Mouse (Mus musculus): ENCODE results near the gene Ddx11. TPM values are rescaled to one million over a fixed set of nuclear protein-coding genes. Genes with fewer than 3 reads are reported as not detected.
A peak's percentile ranks its signal among the peaks of the same experiment; 100 is the strongest.

Ddx11 gene
- polyA plus RNA-seq, 1 experiment from 2014 or later = 26.1 TPM

DNA sequence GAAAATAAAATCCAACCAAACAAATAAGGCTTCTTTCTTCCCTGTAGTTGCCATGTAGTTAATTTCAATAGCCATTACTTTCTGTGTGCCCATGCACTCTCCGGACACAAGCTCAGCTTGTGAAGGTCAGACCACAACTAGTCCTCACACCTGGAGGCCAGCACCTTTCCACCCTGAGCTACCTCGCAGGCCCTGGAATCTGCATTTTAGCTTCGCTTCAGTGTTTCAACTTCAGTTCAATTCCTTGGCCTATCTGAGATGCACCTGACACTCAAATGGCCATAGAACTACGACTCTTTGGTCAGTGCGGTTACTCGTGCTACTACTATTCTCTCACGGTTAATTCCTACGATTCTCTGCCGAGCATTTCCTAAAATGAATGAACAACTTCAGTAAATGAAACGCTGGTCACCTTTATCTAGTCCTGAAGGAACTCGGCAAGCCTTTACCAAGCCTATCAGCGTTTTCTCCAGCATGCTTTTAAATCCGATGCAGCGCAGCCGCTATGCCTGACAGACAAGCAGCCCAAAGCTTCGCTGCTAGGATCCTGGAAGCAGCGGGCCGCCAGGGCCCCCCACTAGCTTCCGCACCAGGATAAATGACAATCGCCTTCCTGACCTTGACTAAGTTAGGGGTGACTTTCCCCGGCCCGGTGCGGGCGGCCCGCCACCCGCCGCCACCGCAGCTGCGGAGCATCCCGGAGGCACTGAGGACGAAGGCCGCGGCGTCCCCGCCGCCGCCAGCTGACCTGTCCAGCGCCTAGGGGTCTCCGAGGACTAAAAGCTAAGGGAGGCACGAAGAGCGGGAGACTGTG lies 22.5 kb upstream of the Ddx11 start:
- Histone ChIP-seq H3K4me3 (replicated peaks) (peak overlapping the region; percentile 75), H3K9me3 (replicated peaks) (no peaks in the 10 kb centered on the region), H3K9ac (peak overlapping the region; percentile 78), H3K27ac (peak overlapping the region; percentile 97), H3K36me3 (0 out of 2 replicates have a peak, but pooled peaks cover 3% of the 10 kb centered on the region), H3K27me3 (no peaks in the 10 kb centered on the region), H3K4me2 (peak overlapping the region; percentile 76), H3K4me1 (peaks cover 22% of the 10 kb centered on the region)
- WGBS = under 1% methylated on average over 41 of the region's 41 CpGs
- ATAC-seq (replicated peaks; ENCODE audit: low FRiP score) = no peak

DNA sequence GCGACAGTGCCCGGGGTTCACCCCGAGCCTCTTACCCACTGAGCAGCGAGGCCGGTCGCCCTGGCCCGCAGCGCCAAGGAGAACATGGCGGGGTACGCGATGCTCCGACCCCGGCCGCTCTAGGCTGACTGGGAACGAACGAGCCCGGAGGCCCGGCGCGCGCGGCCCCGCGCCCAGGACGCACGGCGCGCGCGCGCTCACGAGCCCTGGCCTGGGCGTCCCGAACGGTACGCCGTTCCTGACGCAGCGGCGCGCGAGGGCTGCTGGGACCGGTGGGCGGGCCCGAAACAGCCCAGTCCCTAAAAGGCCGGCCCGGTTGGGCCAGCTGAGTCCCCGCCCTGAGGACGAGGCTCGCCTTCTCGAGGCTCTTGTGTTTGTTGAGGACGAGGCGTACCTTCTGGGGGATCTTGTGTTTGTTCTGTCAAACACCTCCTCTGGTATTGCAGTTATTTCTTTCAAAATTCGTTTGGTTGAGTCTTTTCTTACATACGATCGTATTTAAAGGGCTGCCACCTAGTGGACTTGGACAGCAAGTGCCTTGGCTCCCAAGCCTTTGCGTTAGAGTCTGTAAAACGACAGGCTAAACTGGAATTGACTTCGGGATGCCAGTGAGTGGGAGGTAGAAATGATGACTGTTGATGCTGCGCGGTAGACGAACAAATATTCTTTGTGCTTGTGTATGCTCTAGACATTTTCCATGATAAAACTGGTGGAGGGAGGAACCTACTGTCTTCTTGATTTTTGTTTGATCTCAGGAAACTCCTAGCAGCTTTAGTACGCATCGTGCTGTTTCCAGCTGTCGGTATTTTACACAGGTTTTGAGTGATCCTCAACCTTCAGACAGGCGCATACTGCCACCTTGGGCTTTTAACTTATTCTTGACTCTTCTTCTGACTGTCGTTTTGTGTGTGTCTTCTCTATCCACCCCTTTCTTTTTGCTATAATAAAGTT lies 21.7 kb upstream of the Ddx11 start, which contains the start of gene Ndufv2:
TSS of gene Ndufv2 (minus strand) at position 180 of the 951 bp plus-strand sequence.
- Histone ChIP-seq H3K4me1 (peaks cover 22% of the 10 kb centered on the region), H3K4me3 (replicated peaks) (peak within 1 kb of the TSS; percentile 75), H3K36me3 (0 out of 2 replicates have a peak, but pooled peaks cover 3% of the 10 kb centered on the region), H3K9me3 (replicated peaks) (no peaks in the 10 kb centered on the region), H3K27me3 (no peaks in the 10 kb centered on the region), H3K9ac (peak within 1 kb of the TSS; percentile 78), H3K4me2 (peak within 1 kb of the TSS; percentile 76), H3K27ac (peak within 1 kb of the TSS; percentile 97)
- ATAC-seq (replicated peaks; ENCODE audit: low FRiP score) = peak; percentile 100
- whole genome bisulfite sequencing = under 1% methylated on average over 61 of the region's 67 CpGs

DNA sequence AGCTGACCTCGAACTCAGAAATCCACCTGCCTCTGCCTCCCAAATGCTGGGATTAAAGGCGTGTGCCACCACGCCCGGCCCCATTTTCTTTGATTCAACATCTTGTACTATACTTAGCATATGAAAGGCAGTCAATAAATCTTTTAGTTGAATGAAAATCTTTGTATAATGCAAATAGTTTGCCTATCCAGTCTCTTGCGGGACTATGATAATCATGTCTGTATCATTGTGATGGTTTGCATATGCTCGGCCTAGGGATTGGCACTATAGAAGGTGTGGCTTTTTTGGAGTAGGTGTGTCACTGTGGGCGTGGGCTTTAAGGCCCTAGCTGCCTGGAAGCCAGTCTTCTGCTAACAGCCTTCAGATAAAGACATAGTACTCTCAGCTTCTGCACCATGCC lies 19.2 kb upstream of the Ddx11 start:
- no peak for ATAC-seq (replicated peaks; ENCODE audit: low FRiP score)
- Histone ChIP-seq H3K9me3 (replicated peaks) (no peaks in the 10 kb centered on the region), H3K27me3 (no peaks in the 10 kb centered on the region), H3K4me3 (replicated peaks) (no peak overlapping the region), H3K27ac (no peak overlapping the region), H3K4me1 (peaks cover 17% of the 10 kb centered on the region), H3K4me2 (no peak overlapping the region), H3K36me3 (no peaks in the 10 kb centered on the region), H3K9ac (no peak overlapping the region)
- 89% methylated on average over 7 of the region's 7 CpGs for WGBS

GRCm38 (mm10) chr17:66106601-66107267 lies 16.6 kb upstream of the Ddx11 start:
- Histone ChIP-seq H3K4me2 (no peak overlapping the region), H3K9me3 (replicated peaks) (no peaks in the 10 kb centered on the region), H3K36me3 (no peaks in the 10 kb centered on the region), H3K9ac (no peak overlapping the region), H3K4me1 (peaks cover 10% of the 10 kb centered on the region), H3K27ac (no peak overlapping the region), H3K4me3 (replicated peaks) (no peak overlapping the region), H3K27me3 (no peaks in the 10 kb centered on the region)
- WGBS = 55% methylated on average over 10 of the region's 10 CpGs
- no peak for ATAC-seq (replicated peaks; ENCODE audit: low FRiP score)

GRCm38 (mm10) chr17:66107466-66107865 lies 15.9 kb upstream of the Ddx11 start:
- H3K4me3 ChIP-seq (replicated peaks) = no peak overlapping the region

GRCm38 (mm10) chr17:66108198-66108597 lies 15.1 kb upstream of the Ddx11 start:
- Histone ChIP-seq H3K9me3 (replicated peaks) (no peaks in the 10 kb centered on the region), H3K9ac (no peak overlapping the region), H3K27me3 (no peaks in the 10 kb centered on the region), H3K4me2 (no peak overlapping the region), H3K4me3 (replicated peaks) (no peak overlapping the region), H3K36me3 (no peaks in the 10 kb centered on the region), H3K27ac (no peak overlapping the region), H3K4me1 (peaks cover 17% of the 10 kb centered on the region)
- ATAC-seq (replicated peaks; ENCODE audit: low FRiP score) = no peak
- WGBS = 83% methylated on average over 4 of the region's 4 CpGs

More at GRCm38 (mm10) chr17:66107466-66107865, 15.9 kb upstream of the Ddx11 start:
- no peak overlapping the region for H3K4me2 ChIP-seq
- ATAC-seq (replicated peaks; ENCODE audit: low FRiP score) = no peak
- no peaks in the 10 kb centered on the region for H3K9me3 ChIP-seq (replicated peaks)
- H3K27ac ChIP-seq = no peak overlapping the region
- no peaks in the 10 kb centered on the region for H3K36me3 ChIP-seq
- peaks cover 12% of the 10 kb centered on the region for H3K4me1 ChIP-seq
- H3K9ac ChIP-seq = no peak overlapping the region
- WGBS = 71% methylated on average over 8 of the region's 8 CpGs
- no peaks in the 10 kb centered on the region for H3K27me3 ChIP-seq

DNA sequence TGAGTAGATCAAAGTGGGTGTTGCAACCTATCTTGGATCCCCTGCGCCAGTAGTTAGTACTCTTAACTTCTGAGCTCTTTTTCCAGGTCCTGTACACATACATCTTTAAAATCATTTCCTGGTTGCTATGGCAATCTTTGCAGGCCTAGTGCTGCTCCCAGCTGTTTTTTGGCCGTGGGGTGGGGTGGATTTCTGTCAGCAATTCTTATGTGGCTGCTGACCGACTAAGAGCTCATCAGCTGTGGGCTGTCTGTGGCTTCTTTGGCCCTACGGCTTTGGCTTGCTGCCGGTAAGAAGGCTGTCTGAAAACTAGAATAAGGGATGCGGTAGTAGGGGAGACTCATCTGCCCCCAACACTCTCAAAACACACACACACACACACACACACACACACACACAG lies 12.6 kb upstream of the Ddx11 start:
- peak overlapping the region; percentile 87 for H3K27ac ChIP-seq
- peak overlapping the region; percentile 70 for H3K9ac ChIP-seq
- no peak for ATAC-seq (replicated peaks; ENCODE audit: low FRiP score)
- WGBS = 32% methylated on average over 6 of the region's 6 CpGs
- peak overlapping the region; percentile 85 for H3K4me3 ChIP-seq (replicated peaks)
- H3K4me2 ChIP-seq = peak overlapping the region; percentile 60
- peaks cover 17% of the 10 kb centered on the region for H3K4me1 ChIP-seq
- no peaks in the 10 kb centered on the region for H3K9me3 ChIP-seq (replicated peaks)
- no peaks in the 10 kb centered on the region for H3K27me3 ChIP-seq
- H3K36me3 ChIP-seq = peaks cover 24% of the 10 kb centered on the region

DNA sequence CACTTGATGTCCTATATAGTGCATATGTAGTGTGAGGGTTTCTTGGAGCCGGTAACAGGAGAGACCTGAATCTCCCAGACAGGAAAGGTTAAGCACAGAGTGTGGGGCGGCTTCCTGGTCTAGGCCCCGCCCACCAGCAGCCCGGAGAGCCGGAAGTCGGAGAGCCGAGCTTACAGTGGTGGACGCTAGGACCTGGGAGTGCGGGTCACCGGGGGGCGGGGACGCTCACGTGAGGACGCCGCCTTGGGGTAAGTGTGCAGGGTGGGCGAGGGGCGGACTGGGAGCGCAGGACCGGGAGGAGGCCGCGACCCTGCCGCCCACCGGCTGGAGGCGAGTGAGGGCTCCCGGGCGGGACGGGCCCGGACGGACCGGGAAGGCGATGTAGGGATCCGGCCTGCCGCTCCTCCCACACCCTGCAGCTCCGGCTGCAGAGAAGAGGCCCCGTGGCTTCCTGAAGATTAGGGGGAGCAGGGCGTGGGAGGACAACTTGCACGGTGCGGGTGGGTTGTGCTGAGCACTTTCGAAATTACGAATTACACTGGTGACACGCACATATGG lies 11.8 kb upstream of the Ddx11 start, which contains the start of gene Washc1:
TSS of gene Washc1 (plus strand) at position 144 of the 558 bp plus-strand sequence.
- WGBS = under 1% methylated on average over 41 of the region's 41 CpGs
- ATAC-seq (replicated peaks; ENCODE audit: low FRiP score) = peak; percentile 99
- peaks cover 31% of the 10 kb centered on the region for H3K36me3 ChIP-seq
- peak within 1 kb of the TSS; percentile 85 for H3K4me3 ChIP-seq (replicated peaks)
- H3K4me2 ChIP-seq = peak within 1 kb of the TSS; percentile 60
- peak within 1 kb of the TSS; percentile 70 for H3K9ac ChIP-seq
- no peaks in the 10 kb centered on the region for H3K9me3 ChIP-seq (replicated peaks)
- peaks cover 17% of the 10 kb centered on the region for H3K4me1 ChIP-seq
- H3K27ac ChIP-seq = peak within 1 kb of the TSS; percentile 87
- H3K27me3 ChIP-seq = no peaks in the 10 kb centered on the region

- H3K27me3 ChIP-seq = no peaks in the 10 kb centered on the region
- H3K4me2 ChIP-seq = peak overlapping the region; percentile 60
- ATAC-seq (replicated peaks; ENCODE audit: low FRiP score) = no peak
- 0 out of 2 replicates have a peak overlapping the region, but pooled peaks have one; percentile 87 for H3K27ac ChIP-seq
- WGBS = 34% methylated on average over 4 of the region's 4 CpGs
- H3K9me3 ChIP-seq (replicated peaks) = no peaks in the 10 kb centered on the region
- peaks cover 38% of the 10 kb centered on the region for H3K36me3 ChIP-seq
- H3K4me3 ChIP-seq (replicated peaks) = peak overlapping the region; percentile 85
- H3K9ac ChIP-seq = peak overlapping the region; percentile 70
- H3K4me1 ChIP-seq = peaks cover 17% of the 10 kb centered on the region
Observed at GRCm38 (mm10) chr17:66112166-66112565, 11.2 kb upstream of the Ddx11 start.

- ATAC-seq (replicated peaks; ENCODE audit: low FRiP score) = no peak
- Histone ChIP-seq H3K9me3 (replicated peaks) (no peaks in the 10 kb centered on the region), H3K36me3 (peaks cover 64% of the 10 kb centered on the region), H3K27me3 (no peaks in the 10 kb centered on the region), H3K27ac (no peak overlapping the region), H3K4me2 (no peak overlapping the region), H3K9ac (no peak overlapping the region), H3K4me3 (replicated peaks) (no peak overlapping the region), H3K4me1 (no peaks in the 10 kb centered on the region)
- 90% methylated on average over 8 of the region's 8 CpGs for WGBS
Observed at GRCm38 (mm10) chr17:66118991-66119390, 4.3 kb upstream of the Ddx11 start.

DNA sequence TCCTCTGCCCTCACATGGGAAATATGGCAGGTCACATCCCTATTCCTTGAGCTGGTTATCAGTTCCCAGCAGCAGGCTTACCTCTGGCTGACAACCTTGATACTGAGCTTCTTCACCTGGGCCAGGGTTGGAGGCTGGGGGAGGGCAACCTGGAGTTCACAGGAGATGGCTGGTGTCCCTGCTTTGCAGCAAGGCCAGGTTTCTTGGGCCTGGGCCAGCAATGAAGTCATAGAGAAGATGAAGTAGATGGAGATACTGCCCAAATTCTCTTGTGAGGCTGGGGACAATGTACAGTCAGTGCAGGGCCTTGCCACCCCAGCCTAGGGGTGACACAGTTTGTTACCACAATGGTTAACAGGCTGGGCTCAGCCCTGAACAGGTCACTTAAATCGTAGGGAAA lies 2.6 kb upstream of the Ddx11 start:
- no peaks in the 10 kb centered on the region for H3K9me3 ChIP-seq (replicated peaks)
- H3K36me3 ChIP-seq = peaks cover 47% of the 10 kb centered on the region
- peaks cover 16% of the 10 kb centered on the region for H3K4me1 ChIP-seq

More for the DNA sequence above, 2.6 kb upstream of the Ddx11 start:
- H3K27ac ChIP-seq = no peak overlapping the region
- H3K9ac ChIP-seq = no peak overlapping the region
- 76% methylated on average over 1 of the region's 1 CpGs for WGBS
- no peak overlapping the region for H3K4me2 ChIP-seq
- no peak for ATAC-seq (replicated peaks; ENCODE audit: low FRiP score)
- no peak overlapping the region for H3K4me3 ChIP-seq (replicated peaks)
- no peaks in the 10 kb centered on the region for H3K27me3 ChIP-seq

Measured in kidney, embryonic 15.5 days (tissue).